Mouse (Mus musculus) monocyte, adult 5-6 weeks (primary cell): Measurements from ENCODE around the gene Mical2. TPM values are rescaled to one million over a fixed set of nuclear protein-coding genes. Genes with fewer than 3 reads are reported as not detected.
A peak's percentile ranks its signal among the peaks of the same experiment; 100 is the strongest.

ENCODE experiments used
- ATAC-seq: fragments of 153-309, 156-312 bp; replicated peaks from 2 replicates; pipeline ENCODE4 v1.8.0; 2017; ENCODE audit warnings: mild to moderate bottlenecking; ENCODE audit not compliant: low TSS enrichment, insufficient number of reproducible peaks, severe bottlenecking, poor library complexity, low FRiP score
- total RNA-seq: library from RNA; stranded (forward); fragments of 200-1000, 200-491, 200-594 nt; gene quantifications from 3 replicates; pipeline ENCODE4 v1.2.3, GENCODE M21; 2017

The Mical2 gene
- 0.75 to 3.9 TPM (median 1.6 TPM) in 3 replicates for total RNA-seq

- ATAC-seq, result peak; percentile 79
Observed at GRCm38 (mm10) chr7:112225615-112226262, at the start of gene Mical2. Mical2 (plus strand) TSS chr7:112225856.

DNA sequence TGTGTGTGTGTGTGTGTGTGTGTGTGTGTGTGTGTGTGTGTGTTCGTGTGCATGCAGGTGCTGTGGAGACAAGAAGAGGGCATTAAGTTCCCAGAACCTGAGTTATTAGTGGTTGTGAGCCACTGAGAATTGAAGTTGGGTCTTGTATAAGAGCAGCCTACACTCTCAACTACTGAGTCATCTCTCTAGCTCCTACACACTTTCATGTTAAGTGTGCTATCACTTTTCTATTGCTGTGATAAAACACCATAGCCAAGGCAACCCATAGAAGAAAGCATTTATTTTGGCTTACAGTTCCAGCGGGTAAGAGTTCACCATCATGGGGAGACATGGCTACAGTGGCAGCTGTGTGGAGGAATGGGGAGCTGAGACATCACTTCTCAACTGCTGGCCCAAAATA is 49.0 kb upstream of the Mical2 start:
- no peak for ATAC-seq

- ATAC-seq, result 0 out of 2 replicates have a peak, but pooled peaks have one; percentile 37
Observed at GRCm38 (mm10) chr7:112180235-112180705, 45.4 kb upstream of the Mical2 start.

GRCm38 (mm10) chr7:112183258-112183841 is 42.3 kb upstream of the Mical2 start:
- peak; percentile 66 for ATAC-seq

DNA sequence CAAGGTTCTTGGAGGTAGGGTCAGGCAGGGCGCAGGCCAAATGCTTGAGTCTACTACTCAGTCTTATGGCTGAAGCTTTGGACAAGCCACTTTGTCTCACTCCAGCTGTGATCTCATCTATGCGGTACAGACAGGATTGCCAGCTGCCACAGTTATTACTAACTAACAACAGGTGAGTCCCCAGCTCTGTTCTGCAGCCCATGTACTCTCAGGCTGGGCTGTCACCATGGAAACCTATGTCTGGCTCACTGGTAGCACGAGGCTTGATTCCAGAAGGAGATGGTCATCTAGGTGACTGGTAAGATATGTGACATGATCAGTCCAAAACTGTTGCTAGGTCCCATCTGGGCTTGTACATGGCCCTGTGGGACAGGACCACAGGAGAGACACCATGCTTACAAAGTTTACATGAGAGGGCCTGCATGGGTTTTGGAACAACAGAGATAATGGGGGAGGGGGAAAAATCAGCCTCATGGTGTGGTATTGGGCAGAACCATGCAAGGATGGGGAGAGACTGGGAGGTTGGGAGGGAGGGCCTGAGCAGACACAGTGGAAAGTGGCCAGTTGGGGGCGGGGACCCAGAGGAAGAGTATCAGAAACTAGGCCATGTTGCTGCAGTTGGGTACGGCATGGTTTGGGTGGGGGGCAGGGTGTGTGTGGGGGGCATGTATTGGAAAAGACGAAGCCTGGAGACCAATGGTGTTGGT is 41.0 kb upstream of the Mical2 start:
- no peak for ATAC-seq

DNA sequence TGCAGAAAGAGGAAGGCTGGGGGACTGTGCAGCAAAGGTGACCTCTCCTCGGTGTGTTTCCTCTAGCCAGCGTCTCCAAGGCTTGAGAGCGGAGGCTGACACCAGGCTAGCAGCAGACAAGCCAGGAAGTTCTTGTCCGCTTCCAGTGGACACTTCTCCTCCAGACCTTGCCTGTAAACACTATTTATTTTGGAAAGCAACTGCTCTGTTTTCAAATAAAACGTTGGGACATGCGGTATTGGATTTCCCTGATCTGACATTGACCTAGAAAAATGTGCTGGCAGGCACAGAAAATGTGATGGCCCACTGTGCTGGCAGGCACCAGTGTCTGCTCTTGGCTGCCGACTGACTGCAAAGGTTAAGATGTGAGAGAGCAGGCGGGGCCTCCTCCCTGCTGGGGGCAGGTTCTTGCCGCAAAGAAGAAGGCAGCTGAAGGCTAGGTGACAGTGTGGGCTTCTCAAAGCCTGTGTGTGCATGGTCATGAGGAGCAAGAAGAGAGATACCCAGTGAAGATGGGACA is 40.4 kb upstream of the Mical2 start:
- no peak for ATAC-seq

DNA sequence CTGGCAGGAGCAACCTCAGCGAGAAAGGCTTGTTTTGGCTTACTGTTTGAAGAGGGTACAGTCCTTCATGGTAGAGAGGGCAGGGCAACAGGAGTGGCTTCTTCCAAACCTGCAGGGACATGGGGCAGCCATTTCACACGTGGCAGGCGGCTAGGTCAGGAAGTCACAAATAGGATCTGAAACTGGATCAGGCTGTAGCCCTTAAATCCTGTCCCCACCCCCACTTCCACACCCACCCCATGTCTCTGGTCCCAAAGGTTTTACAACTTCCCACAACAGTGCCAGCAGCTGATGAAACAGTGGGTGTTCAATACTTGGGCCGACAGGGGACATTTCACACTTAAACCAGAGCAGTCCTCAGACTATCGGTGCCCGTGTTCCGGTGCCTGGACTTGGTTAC is 38.8 kb upstream of the Mical2 start:
- ATAC-seq, result no peak

GRCm38 (mm10) chr7:112187536-112188459 is 37.9 kb upstream of the Mical2 start:
- no peak for ATAC-seq

GRCm38 (mm10) chr7:112192237-112192636 is 33.4 kb upstream of the Mical2 start:
- ATAC-seq, result no peak

DNA sequence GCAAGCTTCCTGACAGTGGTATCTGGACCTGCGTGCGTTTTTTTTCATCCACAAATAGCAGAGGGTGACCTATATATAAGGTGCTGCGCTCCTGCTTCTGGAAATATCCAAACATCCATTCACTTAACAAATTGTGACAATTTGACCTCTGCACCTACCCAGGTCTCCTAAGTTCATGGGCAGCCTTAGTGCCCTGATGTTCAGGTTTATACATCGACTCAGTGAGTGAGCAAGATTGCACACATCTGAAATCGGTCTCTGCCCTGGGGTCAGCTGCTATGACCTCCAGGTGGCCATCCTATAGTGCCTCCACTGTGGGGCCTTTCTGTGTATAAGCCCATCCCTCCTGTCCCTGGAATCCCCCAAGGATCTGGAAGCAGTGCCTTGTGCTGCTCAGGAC is 32.9 kb upstream of the Mical2 start:
- no peak for ATAC-seq

- ATAC-seq, result no peak
Observed at GRCm38 (mm10) chr7:112194286-112194685, 31.4 kb upstream of the Mical2 start.

- ATAC-seq, result no peak
Observed at GRCm38 (mm10) chr7:112197461-112197860, 28.2 kb upstream of the Mical2 start.

GRCm38 (mm10) chr7:112199343-112199742 is 26.3 kb upstream of the Mical2 start:
- no peak for ATAC-seq

GRCm38 (mm10) chr7:112200761-112201160 is 24.9 kb upstream of the Mical2 start:
- no peak for ATAC-seq

DNA sequence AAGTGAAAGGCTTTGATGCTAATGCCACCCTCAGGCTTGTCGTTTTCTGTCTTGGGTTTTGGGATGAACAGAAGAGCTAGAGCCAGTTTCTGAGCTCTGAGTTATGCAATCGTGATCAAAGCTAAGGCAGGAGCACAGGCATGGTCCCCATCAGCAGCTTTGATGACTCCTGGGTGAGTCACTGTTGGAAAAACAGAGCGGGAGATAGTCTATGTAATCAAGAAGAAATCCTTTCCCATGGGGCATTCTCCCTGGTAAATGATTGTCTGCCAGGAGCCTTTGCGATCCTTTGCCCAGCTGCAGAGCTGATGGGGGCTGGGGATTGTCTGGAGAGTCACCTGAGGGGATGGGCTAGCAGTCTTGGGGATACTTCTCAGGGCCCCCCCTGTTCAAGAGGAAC is 23.5 kb upstream of the Mical2 start:
- ATAC-seq, result no peak

GRCm38 (mm10) chr7:112202843-112203242 is 22.8 kb upstream of the Mical2 start:
- ATAC-seq, result no peak

DNA sequence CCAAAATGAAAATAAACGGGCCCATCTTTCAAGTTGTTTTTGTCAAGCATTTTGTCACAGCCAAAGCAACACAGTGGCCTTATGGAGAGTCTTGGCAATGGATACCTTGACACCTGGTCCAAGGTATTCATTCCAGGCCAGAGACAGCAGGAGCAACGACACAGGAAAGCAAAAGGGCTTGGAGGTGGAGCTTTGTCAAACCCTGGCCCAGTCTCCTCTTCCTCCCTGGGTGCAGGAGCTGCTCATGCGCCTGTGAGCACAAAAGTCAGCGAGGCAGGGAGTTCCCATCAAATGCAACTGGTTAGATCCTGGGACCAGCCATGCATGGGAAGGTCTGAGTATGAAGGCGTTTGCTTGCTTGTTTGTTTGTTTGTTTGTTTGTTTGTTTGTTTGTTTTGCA is 21.7 kb upstream of the Mical2 start:
- no peak for ATAC-seq

DNA sequence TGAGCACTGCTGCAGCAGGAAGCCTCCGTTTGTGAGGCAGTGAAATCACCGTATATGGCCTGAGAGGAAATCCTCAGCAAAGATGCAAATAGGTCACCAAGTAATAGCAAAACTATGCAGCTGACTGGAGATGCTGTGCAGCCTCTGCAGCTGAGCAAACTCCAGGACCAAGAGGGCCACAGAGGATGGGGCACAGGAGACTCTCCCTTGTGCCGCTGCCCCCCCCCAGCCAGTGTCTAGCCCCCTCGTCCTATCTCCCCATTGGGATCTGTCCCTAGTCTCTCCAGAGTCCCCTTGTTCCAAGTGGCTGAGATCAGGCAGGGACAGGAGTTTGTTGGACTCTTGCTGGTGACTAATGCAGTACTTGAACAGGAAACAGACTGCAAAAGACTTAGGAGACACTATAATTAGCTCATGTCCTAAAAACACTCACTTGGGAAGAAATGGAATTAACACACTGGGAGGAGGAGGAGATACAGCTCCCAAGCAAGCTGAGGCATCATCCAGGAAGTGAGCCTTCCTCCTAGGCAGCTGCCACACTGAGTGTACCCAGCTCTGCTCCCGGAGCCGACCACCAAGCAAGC is 21.2 kb upstream of the Mical2 start:
- no peak for ATAC-seq
